Mouse (Mus musculus): ENCODE data around the gene D8Ertd738e. TPM values are rescaled to one million over a fixed set of nuclear protein-coding genes. Genes with fewer than 3 reads are reported as not detected.

The D8Ertd738e gene
- polyA plus RNA-seq, 1 experiment from 2014 or later, result 301 TPM

DNA sequence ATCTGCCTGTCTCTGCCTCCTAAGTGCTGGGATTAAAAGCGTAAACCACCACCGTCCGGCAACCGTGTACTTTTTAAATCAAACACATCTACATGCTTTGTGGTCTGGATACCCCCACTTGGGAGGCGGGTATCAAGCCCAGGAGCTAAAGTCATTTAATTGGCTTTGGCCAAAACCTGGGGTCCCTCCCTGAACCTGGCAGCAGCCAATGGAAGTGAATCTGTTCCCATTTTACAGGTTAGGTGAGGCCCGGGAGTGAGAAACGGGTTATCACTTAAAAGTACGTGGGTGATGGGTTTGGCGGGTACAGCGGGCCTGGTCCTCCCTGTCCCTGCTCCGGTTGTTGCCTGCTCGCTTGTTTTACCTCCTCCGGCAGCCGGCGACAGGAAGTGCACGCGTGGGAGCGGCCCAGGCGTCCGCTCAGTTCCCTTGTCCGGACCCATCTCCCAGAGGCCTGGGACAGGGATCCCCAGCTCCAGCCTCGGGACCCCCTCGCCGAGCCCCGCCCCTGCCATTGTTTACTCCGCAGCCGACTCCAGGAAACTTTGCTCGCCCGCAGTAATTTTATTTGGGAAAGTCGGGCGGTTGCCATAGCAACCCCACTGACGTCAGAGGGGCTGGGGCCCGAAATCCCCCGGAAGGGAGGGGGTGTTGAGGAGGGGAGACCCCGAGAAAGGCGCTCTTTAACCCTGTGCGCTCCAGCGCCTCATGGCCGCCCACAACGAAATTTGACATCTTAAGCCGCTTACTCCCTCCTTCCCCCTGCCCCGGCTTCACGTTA lies 52.2 kb downstream of the D8Ertd738e start:
- H3K4me3 ChIP-seq (ENCODE audit: low read depth, low read length), result peak overlapping the region; percentile 45
- peak overlapping the region; percentile 54 for H3K9ac ChIP-seq (ENCODE audit: low read length)
- peak; percentile 94 for DNase-seq (ENCODE audit: low spot score)
- H3K4me1 ChIP-seq (ENCODE audit: control insufficient read depth, insufficient read depth, low read length), result peaks cover 24% of the 10 kb centered on the region
- H3K9me3 ChIP-seq (ENCODE audit: control insufficient read depth, low read length), result no peaks in the 10 kb centered on the region
- ATAC-seq (ENCODE audit: insufficient read depth, low FRiP score, low TSS enrichment), result peak; percentile 45; the same call in 1 of the 2 replicates
- no peaks in the 10 kb centered on the region for H3K27me3 ChIP-seq (ENCODE audit: control insufficient read depth, insufficient read depth, low read length)
- peak overlapping the region; percentile 93 for H3K27ac ChIP-seq (ENCODE audit: low read depth, low read length)
- H3K4me2 ChIP-seq (ENCODE audit: low read depth), result peak overlapping the region; percentile 63
- H3K36me3 ChIP-seq (ENCODE audit: control insufficient read depth, insufficient read depth, low read length), result no peaks in the 10 kb centered on the region
- WGBS, result 4% methylated on average over 43 of the region's 43 CpGs

MicroRNAs within 50 kb of the gene (microRNA counts, 519-probe panel; counts per million panel counts)
- 4,050 counts per million, percentile 75 among the panel's probes with 10 or more counts for microRNA mmu-miR-23a
- microRNA mmu-miR-27a, result 5,092 counts per million, percentile 89 among the panel's probes with 10 or more counts

Small RNA genes within 50 kb of the gene (microRNA-seq; reads per million reads assigned to microRNA genes)
- gene Mir23a, result 2,976 reads per million, percentile 86 among the genes with 10 or more reads in this experiment
- gene Mir24-2, result not detected
- 66.9 reads per million, percentile 44 among the genes with 10 or more reads in this experiment for gene Mir27a
- gene Mir3074-2, result not detected

Other genes starting within 250 kb of the D8Ertd738e start
- gene 1700067K01Rik, start 248.2 kb downstream of the D8Ertd738e start, polyA plus RNA-seq (2014; fragmentation: Nextera tagmentation; extraction: Ambion mirVana), result 0.70 and 0.77 TPM in 2 replicates
- gene 2210011C24Rik, start 237.5 kb downstream of the D8Ertd738e start, polyA plus RNA-seq (2014; fragmentation: Nextera tagmentation; extraction: Ambion mirVana), result not detected in 2 replicates
- 4.4 TPM in 2 replicates for gene Palm3, start 228.2 kb downstream of the D8Ertd738e start, polyA plus RNA-seq (2014; fragmentation: Nextera tagmentation; extraction: Ambion mirVana)
- 0.12 and 0.13 TPM in 2 replicates for gene Il27ra, start 207.1 kb downstream of the D8Ertd738e start, polyA plus RNA-seq (2014; fragmentation: Nextera tagmentation; extraction: Ambion mirVana)
- not detected in 2 replicates for gene Rln3, start 204.7 kb downstream of the D8Ertd738e start, polyA plus RNA-seq (2014; fragmentation: Nextera tagmentation; extraction: Ambion mirVana)
- gene Gm10643, start 184.6 kb downstream of the D8Ertd738e start, polyA plus RNA-seq (2014; fragmentation: Nextera tagmentation; extraction: Ambion mirVana), result 1.8 and 2.6 TPM in 2 replicates
- 9.6 TPM in 2 replicates for gene Rfx1, start 182.9 kb downstream of the D8Ertd738e start, polyA plus RNA-seq (2014; fragmentation: Nextera tagmentation; extraction: Ambion mirVana)
- 17.0 and 17.1 TPM in 2 replicates for gene Dcaf15, start 145.0 kb downstream of the D8Ertd738e start, polyA plus RNA-seq (2014; fragmentation: Nextera tagmentation; extraction: Ambion mirVana)
- 0.27 TPM in 1 of 2 replicates, not detected in the other for gene Podnl1, start 123.7 kb downstream of the D8Ertd738e start, polyA plus RNA-seq (2014; fragmentation: Nextera tagmentation; extraction: Ambion mirVana)
- 11.2 and 12.4 TPM in 2 replicates for gene Cc2d1a, start 101.8 kb downstream of the D8Ertd738e start, polyA plus RNA-seq (2014; fragmentation: Nextera tagmentation; extraction: Ambion mirVana)
- gene 4930432K21Rik, start 101.7 kb downstream of the D8Ertd738e start, polyA plus RNA-seq (2014; fragmentation: Nextera tagmentation; extraction: Ambion mirVana), result 1.0 and 1.3 TPM in 2 replicates
- gene Nanos3, start 64.5 kb downstream of the D8Ertd738e start, polyA plus RNA-seq (2014; fragmentation: Nextera tagmentation; extraction: Ambion mirVana), result 6.2 TPM in 2 replicates
- 34.9 and 35.5 TPM in 2 replicates for gene Zswim4, start 12.7 kb downstream of the D8Ertd738e start, polyA plus RNA-seq (2014; fragmentation: Nextera tagmentation; extraction: Ambion mirVana)
- gene Mri1, start 7.6 kb upstream of the D8Ertd738e start, polyA plus RNA-seq (2014; fragmentation: Nextera tagmentation; extraction: Ambion mirVana), result 50.7 and 55.9 TPM in 2 replicates
- gene Ccdc130, start 20.7 kb upstream of the D8Ertd738e start, polyA plus RNA-seq (2014; fragmentation: Nextera tagmentation; extraction: Ambion mirVana), result 21.4 and 26.6 TPM in 2 replicates
- gene Cacna1a, start 138.7 kb upstream of the D8Ertd738e start, polyA plus RNA-seq (2014; fragmentation: Nextera tagmentation; extraction: Ambion mirVana), result 4.6 and 6.9 TPM in 2 replicates

Data from neural tube, embryonic 11.5 days (tissue).